Mouse (Mus musculus): Measurements from ENCODE around the gene Slc25a41.

- no peak for TF ChIP-seq CTCF (IDR thresholded peaks at IDR 0.05)
- no peak for TF ChIP-seq EP300 (IDR thresholded peaks at IDR 0.05)
Measured at GRCm38 (mm10) chr17:56990966-56991365, 50.5 kb downstream of the Slc25a41 start.

Measured in lung, postnatal 0 days (tissue).